Mouse (Mus musculus): ENCODE results near the gene Vmn1r193. TPM values are rescaled to one million over a fixed set of nuclear protein-coding genes. Genes with fewer than 3 reads are reported as not detected.
"Not testable (repeated sequence)": the region's sequence is repeated elsewhere in the genome, so short reads cannot be mapped to it uniquely, and the experiment has no call there.

The Vmn1r193 gene
- 0.14 TPM in 1 of 2 replicates, not detected in the other for polyA plus RNA-seq (2014; fragmentation: Nextera tagmentation; extraction: Ambion mirVana)

DNA sequence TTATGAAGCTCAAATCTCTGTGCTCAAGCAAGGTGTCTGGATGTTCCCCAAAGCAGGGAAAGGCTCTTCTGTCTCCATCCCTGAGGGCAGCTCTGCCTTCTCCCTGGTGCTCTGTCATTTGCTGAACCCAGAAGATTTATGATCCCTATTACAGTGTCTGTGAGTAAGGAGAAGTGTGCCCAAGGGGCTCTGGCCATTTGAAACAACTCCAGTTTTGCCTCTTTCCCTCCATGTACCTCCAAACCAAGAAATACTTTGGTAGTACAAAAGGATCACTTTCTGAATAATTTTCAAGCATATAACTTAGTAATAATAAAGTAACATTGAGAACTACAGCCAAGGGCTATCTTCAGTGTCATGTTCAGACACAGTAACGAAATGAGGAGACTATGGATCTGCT lies at the start of gene Vmn1r193:
Vmn1r193 (minus strand) TSS at position 101 of the 400 bp plus-strand sequence.
- not testable (repeated sequence) for H3K9ac ChIP-seq; ATAC-seq (ENCODE audit: low FRiP score); H3K9me3 ChIP-seq (ENCODE audit: control insufficient read depth, low read length); DNase-seq (ENCODE audit: low spot score); H3K27ac ChIP-seq; H3K4me3 ChIP-seq (replicated peaks; ENCODE audit: low read length); H3K27me3 ChIP-seq (ENCODE audit: control insufficient read depth, insufficient read depth, low read length); H3K4me1 ChIP-seq (replicated peaks; ENCODE audit: control insufficient read depth, insufficient read depth, low read length); H3K4me2 ChIP-seq (replicated peaks); H3K36me3 ChIP-seq (replicated peaks; ENCODE audit: control insufficient read depth, insufficient read depth)
- 74% methylated on average over 1 of the region's 1 CpGs for WGBS

DNA sequence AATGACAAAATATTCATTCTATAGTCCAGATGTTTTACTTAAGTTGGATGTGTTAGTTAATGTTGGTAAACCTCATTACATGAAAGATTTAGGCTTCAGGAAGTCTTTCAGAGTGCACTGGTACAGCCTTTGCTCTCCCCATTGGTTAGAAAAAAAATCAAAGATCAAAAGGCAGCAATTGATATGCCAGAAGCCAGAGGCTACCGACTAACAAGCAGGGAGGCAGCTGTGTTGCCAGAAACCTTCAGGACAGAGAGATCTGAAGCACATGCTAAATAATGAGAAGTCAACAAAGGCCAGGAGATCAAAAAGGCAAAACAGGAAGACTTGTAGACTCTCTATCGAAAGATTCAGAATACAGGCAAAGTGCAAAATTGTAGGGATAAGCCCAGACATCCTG lies 48.8 kb upstream of the Vmn1r193 start:
- Histone ChIP-seq H3K4me1 (replicated peaks; ENCODE audit: control insufficient read depth, insufficient read depth, low read length) (no peaks in the 10 kb centered on the region), H3K36me3 (replicated peaks; ENCODE audit: control insufficient read depth, insufficient read depth) (no peaks in the 10 kb centered on the region), H3K9ac (no peak overlapping the region), H3K27me3 (ENCODE audit: control insufficient read depth, insufficient read depth, low read length) (no peaks in the 10 kb centered on the region), H3K4me3 (replicated peaks; ENCODE audit: low read length) (no peak overlapping the region), H3K27ac (no peak overlapping the region), H3K9me3 (ENCODE audit: control insufficient read depth, low read length) (no peaks in the 10 kb centered on the region), H3K4me2 (replicated peaks) (no peak overlapping the region)
- ATAC-seq (ENCODE audit: low FRiP score) = no peak
- 62% methylated on average over 2 of the region's 2 CpGs for WGBS
- peak; percentile 14 for DNase-seq (ENCODE audit: low spot score)

DNA sequence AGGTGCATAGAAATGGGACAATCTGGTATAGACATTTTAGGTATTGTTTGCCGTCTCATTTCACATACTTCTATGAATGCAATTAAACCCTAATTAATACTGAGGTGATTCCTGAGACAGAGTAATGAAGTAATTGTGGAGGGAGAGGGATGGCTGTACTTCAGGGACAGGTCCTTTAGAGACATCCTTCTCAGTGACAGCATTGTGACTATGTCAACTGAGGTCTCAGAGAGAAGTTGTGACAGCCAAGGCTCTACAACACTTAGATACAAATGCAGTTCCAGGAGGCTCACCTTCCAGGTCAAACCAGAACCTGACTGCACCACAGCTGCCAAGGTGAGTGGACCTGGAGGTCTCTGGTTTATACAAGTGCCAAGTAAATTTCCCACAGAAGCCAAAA lies 47.3 kb upstream of the Vmn1r193 start, which contains the start of gene Vmn1r195:
Vmn1r195 (plus strand) TSS at position 301 of the 400 bp plus-strand sequence.
- WGBS = 100% methylated on average over 1 of the region's 1 CpGs
- not testable (repeated sequence) for H3K27ac ChIP-seq; H3K4me2 ChIP-seq (replicated peaks); H3K27me3 ChIP-seq (ENCODE audit: control insufficient read depth, insufficient read depth, low read length); H3K4me1 ChIP-seq (replicated peaks; ENCODE audit: control insufficient read depth, insufficient read depth, low read length); ATAC-seq (ENCODE audit: low FRiP score); H3K36me3 ChIP-seq (replicated peaks; ENCODE audit: control insufficient read depth, insufficient read depth); H3K9ac ChIP-seq; DNase-seq (ENCODE audit: low spot score); H3K9me3 ChIP-seq (ENCODE audit: control insufficient read depth, low read length); H3K4me3 ChIP-seq (replicated peaks; ENCODE audit: low read length)

DNA sequence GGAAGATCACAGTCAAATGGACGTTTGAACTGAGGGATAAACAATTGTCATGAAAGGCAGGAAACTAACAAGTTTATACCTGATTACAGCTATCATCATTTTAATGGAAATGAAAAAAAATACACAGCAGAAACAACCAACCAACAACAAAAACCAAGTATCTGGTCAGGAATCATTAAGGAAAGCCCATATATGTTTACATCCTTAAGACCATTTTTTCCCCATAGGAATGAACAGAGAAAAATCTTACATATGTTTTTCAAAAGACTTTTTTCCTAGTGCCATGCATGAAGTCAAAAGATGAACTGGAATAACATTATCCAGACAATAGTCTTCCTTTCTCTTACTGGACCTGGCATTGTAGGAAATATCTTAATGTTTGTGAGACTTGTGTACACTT lies 21.0 kb upstream of the Vmn1r193 start, which contains the start of gene Vmn1r194:
Vmn1r194 (plus strand) TSS at position 301 of the 400 bp plus-strand sequence.
- no peak within 1 kb of the TSS for H3K27ac ChIP-seq
- no peaks in the 10 kb centered on the region for H3K9me3 ChIP-seq (ENCODE audit: control insufficient read depth, low read length)
- ATAC-seq (ENCODE audit: low FRiP score) (no peak), DNase-seq (ENCODE audit: low spot score) (no peak)
- no peaks in the 10 kb centered on the region for H3K27me3 ChIP-seq (ENCODE audit: control insufficient read depth, insufficient read depth, low read length)
- H3K9ac ChIP-seq = no peak within 1 kb of the TSS
- WGBS = 65% methylated on average over 1 of the region's 1 CpGs
- no peak within 1 kb of the TSS for H3K4me2 ChIP-seq (replicated peaks)
- H3K4me1 ChIP-seq (replicated peaks; ENCODE audit: control insufficient read depth, insufficient read depth, low read length) = no peaks in the 10 kb centered on the region
- no peaks in the 10 kb centered on the region for H3K36me3 ChIP-seq (replicated peaks; ENCODE audit: control insufficient read depth, insufficient read depth)
- no peak within 1 kb of the TSS for H3K4me3 ChIP-seq (replicated peaks; ENCODE audit: low read length)

DNA sequence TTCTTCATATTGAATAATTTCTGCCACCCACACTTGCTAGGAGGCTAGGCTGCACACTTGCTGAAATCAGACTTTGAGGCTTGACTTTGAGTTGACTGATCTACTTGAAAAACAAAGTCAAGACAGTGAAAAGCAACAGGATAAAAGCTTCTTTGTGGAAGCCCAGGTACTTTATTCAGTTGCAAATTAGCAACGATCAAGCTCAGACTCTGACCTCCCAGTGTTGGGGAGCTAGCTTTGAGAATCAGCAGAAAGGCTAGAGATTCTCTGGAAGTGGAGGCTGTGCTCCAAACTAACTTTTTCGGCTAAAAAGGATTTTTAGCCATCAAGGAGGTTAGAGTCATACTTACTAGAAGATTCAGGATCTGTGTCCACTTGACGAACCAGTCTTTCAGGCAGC lies 30.2 kb downstream of the Vmn1r193 start:
- H3K9ac ChIP-seq; DNase-seq (ENCODE audit: low spot score); ATAC-seq (ENCODE audit: low FRiP score); H3K36me3 ChIP-seq (replicated peaks; ENCODE audit: control insufficient read depth, insufficient read depth); H3K4me3 ChIP-seq (replicated peaks; ENCODE audit: low read length); H3K4me2 ChIP-seq (replicated peaks); H3K4me1 ChIP-seq (replicated peaks; ENCODE audit: control insufficient read depth, insufficient read depth, low read length); H3K27me3 ChIP-seq (ENCODE audit: control insufficient read depth, insufficient read depth, low read length); H3K27ac ChIP-seq; H3K9me3 ChIP-seq (ENCODE audit: control insufficient read depth, low read length): not testable (repeated sequence)
- 60% methylated on average over 3 of the region's 3 CpGs for WGBS

DNA sequence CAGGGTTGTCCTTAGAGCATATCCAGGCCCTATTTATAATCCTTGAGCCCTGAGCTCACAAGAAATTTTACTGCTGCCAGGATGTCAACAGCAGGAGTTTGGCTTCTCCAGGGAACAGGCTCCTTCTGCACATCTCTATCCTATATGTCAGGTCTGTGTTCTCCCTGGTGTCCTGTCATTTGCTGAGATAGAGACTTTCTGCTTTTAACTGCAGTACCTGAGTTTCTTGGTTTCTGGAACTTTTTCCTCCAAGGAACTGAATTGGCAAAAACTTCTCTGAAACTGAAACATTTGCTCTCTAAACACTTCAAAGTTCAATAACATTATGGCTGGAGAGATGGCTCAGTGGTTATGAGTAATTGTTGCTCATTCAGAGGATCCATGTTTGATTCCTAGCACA lies 31.9 kb downstream of the Vmn1r193 start, which contains the start of gene Vmn1r192:
Vmn1r192 (minus strand) TSS at position 101 of the 400 bp plus-strand sequence.
- H3K4me3 ChIP-seq (replicated peaks; ENCODE audit: low read length) = no peak within 1 kb of the TSS
- H3K4me1 ChIP-seq (replicated peaks; ENCODE audit: control insufficient read depth, insufficient read depth, low read length) = no peaks in the 10 kb centered on the region
- H3K4me2 ChIP-seq (replicated peaks) = no peak within 1 kb of the TSS
- H3K9ac ChIP-seq = no peak within 1 kb of the TSS
- H3K27ac ChIP-seq = no peak within 1 kb of the TSS
- no peak for DNase-seq (ENCODE audit: low spot score)
- no peak for ATAC-seq (ENCODE audit: low FRiP score)
- no peaks in the 10 kb centered on the region for H3K27me3 ChIP-seq (ENCODE audit: control insufficient read depth, insufficient read depth, low read length)
- H3K9me3 ChIP-seq (ENCODE audit: control insufficient read depth, low read length) = no peaks in the 10 kb centered on the region
- no peaks in the 10 kb centered on the region for H3K36me3 ChIP-seq (replicated peaks; ENCODE audit: control insufficient read depth, insufficient read depth)

DNA sequence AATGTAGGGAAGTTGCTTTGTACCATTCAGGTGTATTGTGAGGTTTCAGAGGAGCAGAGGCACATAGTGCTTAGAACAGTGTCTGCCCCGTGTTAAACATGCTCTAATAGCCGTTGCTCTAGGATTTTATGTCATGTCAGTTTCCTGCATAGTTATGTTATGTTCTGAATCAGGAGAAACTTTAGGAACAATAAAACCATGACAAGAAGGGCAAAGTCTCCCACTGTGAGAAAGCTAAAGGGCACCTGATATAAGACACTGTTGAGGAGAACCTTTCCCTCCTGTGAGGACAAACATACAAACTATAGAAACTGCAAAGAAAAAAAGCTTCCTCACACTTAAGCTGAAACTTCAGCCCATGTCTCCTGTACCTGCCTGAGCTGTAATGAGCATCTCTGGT lies 32.6 kb downstream of the Vmn1r193 start:
- no peak overlapping the region for H3K9ac ChIP-seq
- H3K4me3 ChIP-seq (replicated peaks; ENCODE audit: low read length) = no peak overlapping the region
- H3K36me3 ChIP-seq (replicated peaks; ENCODE audit: control insufficient read depth, insufficient read depth) = no peaks in the 10 kb centered on the region
- DNase-seq (ENCODE audit: low spot score) (no peak), ATAC-seq (ENCODE audit: low FRiP score) (no peak)
- H3K27me3 ChIP-seq (ENCODE audit: control insufficient read depth, insufficient read depth, low read length) = no peaks in the 10 kb centered on the region
- H3K4me1 ChIP-seq (replicated peaks; ENCODE audit: control insufficient read depth, insufficient read depth, low read length) = no peaks in the 10 kb centered on the region
- no peaks in the 10 kb centered on the region for H3K9me3 ChIP-seq (ENCODE audit: control insufficient read depth, low read length)
- no peak overlapping the region for H3K27ac ChIP-seq
- no peak overlapping the region for H3K4me2 ChIP-seq (replicated peaks)
- WGBS = 72% methylated on average over 2 of the region's 2 CpGs

DNA sequence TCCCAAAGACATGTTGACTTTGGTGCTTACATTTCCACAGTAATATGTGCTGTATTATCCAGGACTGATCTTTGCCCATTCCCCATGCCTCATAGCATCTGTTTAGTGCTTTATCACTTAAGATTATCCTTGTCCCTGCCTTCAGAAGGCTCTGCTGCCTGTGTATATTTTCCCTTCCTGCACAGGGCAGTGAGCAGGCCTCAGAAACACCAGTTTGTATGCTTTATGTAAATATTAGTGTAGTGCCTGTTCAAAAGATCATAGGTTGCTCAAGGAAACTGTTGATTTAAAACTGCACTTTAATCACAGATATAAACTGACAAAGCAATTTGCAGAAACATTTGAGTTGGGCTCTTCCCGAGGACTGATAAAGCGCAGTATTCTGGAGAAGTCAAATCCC lies 33.6 kb downstream of the Vmn1r193 start:
- no peaks in the 10 kb centered on the region for H3K27me3 ChIP-seq (ENCODE audit: control insufficient read depth, insufficient read depth, low read length)
- no peaks in the 10 kb centered on the region for H3K4me1 ChIP-seq (replicated peaks; ENCODE audit: control insufficient read depth, insufficient read depth, low read length)
- H3K36me3 ChIP-seq (replicated peaks; ENCODE audit: control insufficient read depth, insufficient read depth) = no peaks in the 10 kb centered on the region
- no peak overlapping the region for H3K4me2 ChIP-seq (replicated peaks)
- H3K9ac ChIP-seq = no peak overlapping the region
- no peaks in the 10 kb centered on the region for H3K9me3 ChIP-seq (ENCODE audit: control insufficient read depth, low read length)
- H3K27ac ChIP-seq = no peak overlapping the region
- DNase-seq (ENCODE audit: low spot score) (no peak), ATAC-seq (ENCODE audit: low FRiP score) (no peak)
- no peak overlapping the region for H3K4me3 ChIP-seq (replicated peaks; ENCODE audit: low read length)
- WGBS = 98% methylated on average over 2 of the region's 2 CpGs

DNA sequence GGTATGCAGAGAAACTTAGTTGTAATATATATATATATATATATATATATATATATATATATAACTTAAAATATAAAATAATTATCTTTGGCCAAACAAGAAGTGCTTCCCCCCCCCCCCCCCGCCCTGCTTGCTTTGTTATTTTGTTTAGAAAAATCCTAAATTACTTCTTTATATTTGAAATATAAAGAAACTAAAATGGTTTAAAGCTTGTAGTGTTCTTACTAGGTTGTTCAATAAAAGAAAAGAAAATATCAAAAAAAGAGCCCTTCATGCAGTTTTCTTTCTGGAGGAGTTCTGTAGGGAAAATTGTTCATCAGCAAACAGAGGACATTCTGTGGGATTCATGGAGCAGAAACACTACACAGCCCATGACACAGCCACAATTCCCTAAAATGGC lies 39.1 kb downstream of the Vmn1r193 start, which contains the start of gene Vmn1r191:
Vmn1r191 (minus strand) TSS at position 101 of the 400 bp plus-strand sequence.
- Histone ChIP-seq H3K4me3 (replicated peaks; ENCODE audit: low read length) (no peak within 1 kb of the TSS), H3K27me3 (ENCODE audit: control insufficient read depth, insufficient read depth, low read length) (no peaks in the 10 kb centered on the region), H3K36me3 (replicated peaks; ENCODE audit: control insufficient read depth, insufficient read depth) (no peaks in the 10 kb centered on the region), H3K4me2 (replicated peaks) (no peak within 1 kb of the TSS), H3K27ac (no peak within 1 kb of the TSS), H3K9ac (no peak within 1 kb of the TSS), H3K9me3 (ENCODE audit: control insufficient read depth, low read length) (no peaks in the 10 kb centered on the region), H3K4me1 (replicated peaks; ENCODE audit: control insufficient read depth, insufficient read depth, low read length) (no peaks in the 10 kb centered on the region)
- no CpG with 5 or more reads among the region's 1 CpGs for WGBS
- no peak for DNase-seq (ENCODE audit: low spot score)
- no peak for ATAC-seq (ENCODE audit: low FRiP score)

DNA sequence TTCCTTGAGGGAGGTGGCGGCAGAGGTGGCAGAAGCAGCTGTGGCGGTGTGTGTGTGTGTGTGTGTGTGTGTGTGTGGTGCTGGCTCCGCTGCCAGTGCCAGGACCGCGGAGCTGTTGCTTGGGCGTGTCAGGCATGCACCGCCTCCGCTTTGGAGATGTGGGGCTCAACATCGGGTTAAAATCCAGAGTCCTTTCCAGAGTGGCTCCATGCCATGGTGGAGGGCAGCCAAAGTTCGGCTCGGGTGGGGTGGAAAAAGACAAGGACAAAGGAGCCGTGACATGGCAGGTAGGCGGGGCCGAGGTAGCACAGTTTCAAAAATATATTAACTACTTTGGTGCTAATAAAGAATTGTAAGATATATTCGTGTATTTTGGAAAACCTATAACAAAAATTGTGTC lies 54.5 kb downstream of the Vmn1r193 start:
- ATAC-seq (ENCODE audit: low FRiP score) = no peak
- Histone ChIP-seq H3K36me3 (replicated peaks; ENCODE audit: control insufficient read depth, insufficient read depth) (no peaks in the 10 kb centered on the region), H3K9me3 (ENCODE audit: control insufficient read depth, low read length) (peaks cover 6% of the 10 kb centered on the region; the same call in 1 of the 2 replicates), H3K4me1 (replicated peaks; ENCODE audit: control insufficient read depth, insufficient read depth, low read length) (no peaks in the 10 kb centered on the region), H3K27me3 (ENCODE audit: control insufficient read depth, insufficient read depth, low read length) (no peaks in the 10 kb centered on the region), H3K4me3 (replicated peaks; ENCODE audit: low read length) (no peak overlapping the region), H3K27ac (no peak overlapping the region), H3K9ac (no peak overlapping the region), H3K4me2 (replicated peaks) (no peak overlapping the region)
- DNase-seq (ENCODE audit: low spot score) = no peak
- 93% methylated on average over 15 of the region's 15 CpGs for WGBS

Data from hindbrain, embryonic 14.5 days (tissue).